Mouse (Mus musculus) hindbrain, embryonic 10.5 days (tissue): ENCODE results near the gene Lgals2. TPM values are rescaled to one million over a fixed set of nuclear protein-coding genes. Genes with fewer than 3 reads are reported as not detected.

Source experiments
- DNase-seq: peaks from one replicate; pipeline ENCODE4 v3.0.0-alpha.2; 2017; ENCODE audit warnings: low spot score
- H3K27ac ChIP-seq: fragments of 300-500 bp; sonication (generic); 2 replicates; pipeline ENCODE4 v1.5.1; 2016; ENCODE audit warnings: mild to moderate bottlenecking, moderate library complexity
- H3K27me3 ChIP-seq: fragments of 300-500 bp; sonication (generic); 2 replicates; pipeline ENCODE4 v1.6.1; 2016; ENCODE audit warnings: mild to moderate bottlenecking; ENCODE audit not compliant: poor library complexity, insufficient read depth, severe bottlenecking
- H3K36me3 ChIP-seq: fragments of 300-500 bp; sonication (generic); 2 replicates; pipeline ENCODE4 v1.6.1; 2016; ENCODE audit warnings: mild to moderate bottlenecking, moderate library complexity
- H3K4me1 ChIP-seq: fragments of 300-500 bp; sonication (generic); replicated peaks from 2 replicates; pipeline ENCODE4 v1.6.1; 2016; ENCODE audit warnings: mild to moderate bottlenecking
- H3K4me3 ChIP-seq: fragments of 300-500 bp; sonication (generic); 2 replicates; pipeline ENCODE4 v1.5.1; 2016; ENCODE audit warnings: mild to moderate bottlenecking, moderate library complexity
- H3K9me3 ChIP-seq: fragments of 300-500 bp; sonication (generic); 2 replicates; pipeline ENCODE4 v1.6.1; 2016; ENCODE audit warnings: mild to moderate bottlenecking, moderate library complexity
- WGBS: fragments of 180-500 bp; shearing (Covaris S2); methylation state at CpG from one replicate; pipeline ENCODE4 v1.1.7; 2016; 5-methylcytosine and 5-hydroxymethylcytosine counted together
- polyA plus RNA-seq: library from polyadenylated mRNA; unstranded; fragments of >200 nt; fragmentation: Nextera tagmentation; extraction: Ambion mirVana; gene quantifications from 2 replicates; pipeline ENCODE4 v1.2.1, GENCODE M21; 2016

Lgals2 gene
- polyA plus RNA-seq, 1 experiment from 2014 or later, result not detected

GRCm38 (mm10) chr15:78801971-78802741, 53.2 kb downstream of the Lgals2 start:
- no peak for DNase-seq
- no peaks in the 10 kb centered on the region for H3K9me3 ChIP-seq
- H3K27me3 ChIP-seq, result peaks cover 85% of the 10 kb centered on the region
- peak overlapping the region; percentile 80 for H3K27ac ChIP-seq
- H3K4me3 ChIP-seq, result peak overlapping the region; percentile 56
- peaks cover 55% of the 10 kb centered on the region for H3K4me1 ChIP-seq
- 4% methylated on average over 67 of the region's 67 CpGs for WGBS
- H3K36me3 ChIP-seq, result no peaks in the 10 kb centered on the region

- no peak for DNase-seq
- 53% methylated on average over 9 of the region's 9 CpGs for WGBS
- no peak overlapping the region for H3K27ac ChIP-seq
- H3K4me3 ChIP-seq, result peak overlapping the region; percentile 56
- H3K4me1 ChIP-seq, result peaks cover 55% of the 10 kb centered on the region
- H3K36me3 ChIP-seq, result no peaks in the 10 kb centered on the region
- peaks cover 88% of the 10 kb centered on the region for H3K27me3 ChIP-seq
- no peaks in the 10 kb centered on the region for H3K9me3 ChIP-seq
These were observed 53.8 kb downstream of the Lgals2 start for GRCm38 (mm10) chr15:78801571-78801970.

Other genes starting within 250 kb of the Lgals2 start
- gene Elfn2, start 136.8 kb downstream of the Lgals2 start, polyA plus RNA-seq, result 0.24 and 0.39 TPM in 2 replicates
- gene Mfng, start 82.1 kb downstream of the Lgals2 start, polyA plus RNA-seq, result 71.6 and 79.0 TPM in 2 replicates
- gene Card10, start 52.5 kb downstream of the Lgals2 start, polyA plus RNA-seq, result 4.3 and 4.5 TPM in 2 replicates
- 19.2 and 19.4 TPM in 2 replicates for gene Cdc42ep1, start 12.9 kb downstream of the Lgals2 start, polyA plus RNA-seq
- 51.1 and 60.7 TPM in 2 replicates for gene Gga1, start 21.7 kb upstream of the Lgals2 start, polyA plus RNA-seq
- gene Gm49510, start 44.1 kb upstream of the Lgals2 start, polyA plus RNA-seq, result 0.29 and 0.38 TPM in 2 replicates
- 23.8 and 24.7 TPM in 2 replicates for gene Sh3bp1, start 44.2 kb upstream of the Lgals2 start, polyA plus RNA-seq
- gene Pdxp, start 58.4 kb upstream of the Lgals2 start, polyA plus RNA-seq, result 29.5 and 33.9 TPM in 2 replicates
- gene Lgals1, start 71.2 kb upstream of the Lgals2 start, polyA plus RNA-seq, result 305 and 403 TPM in 2 replicates
- 64.1 and 68.0 TPM in 2 replicates for gene Nol12, start 79.4 kb upstream of the Lgals2 start, polyA plus RNA-seq
- gene Triobp, start 92.2 kb upstream of the Lgals2 start, polyA plus RNA-seq, result 45.8 and 48.0 TPM in 2 replicates
- gene H1f0, start 172.9 kb upstream of the Lgals2 start, polyA plus RNA-seq, result 447 and 561 TPM in 2 replicates
- not detected in 2 replicates for gene Galr3, start 186.4 kb upstream of the Lgals2 start, polyA plus RNA-seq
- gene Ankrd54, start 207.4 kb upstream of the Lgals2 start, polyA plus RNA-seq, result 65.9 and 78.2 TPM in 2 replicates
- 238 and 262 TPM in 2 replicates for gene Eif3l, start 219.7 kb upstream of the Lgals2 start, polyA plus RNA-seq